Mouse (Mus musculus) MEL (cell line): Measurements from ENCODE around the gene Nf2.

ENCODE experiments used
- CTCF ChIP-seq, 3 experiments: IDR thresholded peaks in 2 of 3; conservative IDR thresholded peaks in 1 of 3; 2 replicates each; pipeline ENCODE4 v1.5.1; 2011 to 2012; ENCODE audit warnings: low read length in 3 of 3, low read depth in 2 of 3, mild to moderate bottlenecking in 2 of 3, improper control_type of control experiment in 1 of 3, inconsistent platforms in 1 of 3, mixed read lengths in 1 of 3, moderate library complexity in 1 of 3; ENCODE audit not compliant: control insufficient read depth in 1 of 3, insufficient read depth in 1 of 3, poor library complexity in 1 of 3, severe bottlenecking in 1 of 3
- E2F4 ChIP-seq: IDR thresholded peaks from 2 replicates; pipeline ENCODE4 v1.6.1; 2011; ENCODE audit warnings: low read depth, low read length, improper control_type of control experiment, borderline replicate concordance
- JUND ChIP-seq: IDR thresholded peaks from 2 replicates; pipeline ENCODE4 v1.6.1; 2011; ENCODE audit warnings: low read depth, mild to moderate bottlenecking, improper control_type of control experiment, low read length
- MAFK ChIP-seq: IDR thresholded peaks from 2 replicates; pipeline ENCODE4 v1.6.1; 2011; ENCODE audit warnings: low read depth, mild to moderate bottlenecking, low read length, improper control_type of control experiment, borderline replicate concordance
- MAX ChIP-seq: IDR thresholded peaks from 2 replicates; pipeline ENCODE4 v1.6.1; 2011; ENCODE audit warnings: low read length, improper control_type of control experiment
- MAZ ChIP-seq: IDR thresholded peaks from 2 replicates; pipeline ENCODE4 v1.6.1; 2012; ENCODE audit warnings: low read depth, mild to moderate bottlenecking, inconsistent platforms, low read length, improper control_type of control experiment
- POLR2A ChIP-seq, 2 experiments: IDR thresholded peaks; 2 replicates each; pipeline ENCODE4 v1.6.1; 2011 to 2012; ENCODE audit warnings: low read length in 2 of 2, mild to moderate bottlenecking in 2 of 2, control low read depth in 1 of 2, improper control_type of control experiment in 1 of 2, low read depth in 1 of 2, moderate library complexity in 1 of 2; ENCODE audit not compliant: control insufficient read depth in 1 of 2, insufficient read depth in 1 of 2, poor library complexity in 1 of 2
- POLR2AphosphoS2 ChIP-seq: IDR thresholded peaks from 2 replicates; pipeline ENCODE4 v1.6.1; 2011; ENCODE audit warnings: low read length, improper control_type of control experiment
- RAD21 ChIP-seq: IDR thresholded peaks from 2 replicates; pipeline ENCODE4 v1.6.1; 2011; ENCODE audit warnings: mild to moderate bottlenecking, low read depth, low read length, improper control_type of control experiment
- TCF12 ChIP-seq: IDR thresholded peaks from 2 replicates; pipeline ENCODE4 v1.6.1; 2014; ENCODE audit warnings: low read depth, mild to moderate bottlenecking, inconsistent platforms, low read length, improper control_type of control experiment, moderate library complexity
- ZMIZ1 ChIP-seq: IDR thresholded peaks from 2 replicates; pipeline ENCODE4 v1.6.1; 2012; ENCODE audit warnings: low read depth, mild to moderate bottlenecking, inconsistent platforms, low read length, improper control_type of control experiment, moderate library complexity

GRCm38 (mm10) chr11:4757789-4758158 is 91.6 kb downstream of the Nf2 start:
- no peak for TF ChIP-seq JUND
- TF ChIP-seq CTCF (IDR thresholded peaks at IDR 0.05 in 2 of 3, conservative IDR thresholded peaks at IDR 0.05 in 1 of 3; ENCODE audit: control insufficient read depth in 1 of 3, insufficient read depth in 1 of 3, low read depth in 2 of 3, low read length in 3 of 3, poor library complexity in 1 of 3, severe bottlenecking in 1 of 3) = no peak
- no peak for TF ChIP-seq RAD21
- TF ChIP-seq ZMIZ1 = no peak
- no peak for TF ChIP-seq TCF12
- no peak for TF ChIP-seq MAX
- no peak for TF ChIP-seq MAZ
- no peak for TF ChIP-seq POLR2A (IDR thresholded peaks at IDR 0.05; ENCODE audit: control insufficient read depth in 1 of 2, insufficient read depth in 1 of 2, low read depth in 1 of 2, low read length in 2 of 2, poor library complexity in 1 of 2)
- no peak for TF ChIP-seq MAFK
- TF ChIP-seq POLR2AphosphoS2 = no peak
- TF ChIP-seq E2F4 = no peak
